Mouse (Mus musculus): Measurements from ENCODE around the gene Peli2.

The Peli2 gene

GRCm38 (mm10) chr14:48209436-48209835 lies 88.8 kb downstream of the Peli2 start:
- in situ Hi-C loops (cut with MboI, MseI): no loop called here

GRCm38 (mm10) chr14:48210089-48210488 lies 89.5 kb downstream of the Peli2 start:
- in situ Hi-C loops (cut with MboI, MseI): no loop called here

DNA sequence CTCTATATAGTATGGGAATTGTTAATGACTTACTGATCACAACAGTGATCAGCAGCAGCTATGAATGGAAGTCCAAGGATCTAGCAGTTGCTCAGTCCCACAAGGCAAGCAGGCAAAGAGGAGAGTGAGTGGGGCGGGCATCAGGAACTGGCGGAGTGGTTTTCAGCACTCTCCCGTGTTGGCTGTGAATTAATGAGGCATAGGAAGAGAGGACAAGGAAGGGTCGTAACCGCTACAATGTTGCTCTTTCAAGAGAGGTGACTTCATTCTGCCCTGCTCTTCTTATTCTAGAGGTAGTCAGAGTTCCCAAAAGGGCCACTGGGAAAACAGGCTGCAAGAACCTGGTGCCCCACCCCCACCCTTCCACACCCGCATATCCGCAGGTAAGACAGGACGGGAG lies 90.9 kb downstream of the Peli2 start:
- in situ Hi-C loops (cut with MboI, MseI): no loop called here

DNA sequence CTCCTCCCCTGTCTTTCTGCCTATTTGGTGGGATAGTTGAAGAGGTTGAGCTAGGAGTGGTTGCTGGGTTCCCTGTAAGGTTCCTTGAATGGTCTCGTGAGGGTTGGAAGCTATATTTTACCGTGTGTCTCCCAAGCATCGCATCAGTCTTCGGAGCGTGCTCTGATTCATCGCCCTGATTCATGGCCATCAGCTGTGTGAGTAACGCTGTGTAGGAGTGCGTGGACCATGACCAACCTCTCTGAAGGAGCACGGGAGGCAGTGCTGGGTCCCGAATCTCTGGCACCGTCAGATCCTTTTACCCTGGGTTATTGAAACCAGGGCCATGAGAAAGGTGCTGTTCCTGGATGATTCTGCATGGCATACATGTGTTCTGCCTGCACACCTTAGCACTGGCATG lies 92.2 kb downstream of the Peli2 start:
- in situ Hi-C loops (cut with MboI, MseI): no loop called here

DNA sequence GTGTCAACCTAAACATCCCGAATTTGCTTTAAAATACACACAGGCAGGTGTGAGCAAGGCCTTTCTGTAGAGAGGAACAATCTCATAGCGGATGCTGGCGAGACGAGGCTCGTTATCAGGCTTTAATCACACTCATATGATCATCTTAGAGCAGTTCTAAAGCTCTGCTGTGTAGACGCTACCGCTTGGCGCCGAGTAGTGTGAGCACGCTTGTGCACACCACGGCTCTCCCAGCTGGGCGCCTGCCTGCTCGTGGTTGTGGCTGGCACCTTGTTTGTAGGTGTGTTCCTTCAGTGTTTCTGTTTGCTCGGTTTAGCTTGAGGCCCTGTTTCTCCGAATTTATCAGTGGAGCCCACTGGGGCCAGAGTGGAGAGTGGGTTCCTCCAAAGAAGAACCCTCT lies 93.0 kb downstream of the Peli2 start:
- in situ Hi-C loops (cut with MboI, MseI): no loop called here

- in situ Hi-C loops (cut with MboI, MseI): no loop called here
These were observed 101.4 kb downstream of the Peli2 start for GRCm38 (mm10) chr14:48222051-48222450.

- in situ Hi-C loops (cut with MboI, MseI): no loop called here
These were observed 102.1 kb downstream of the Peli2 start for GRCm38 (mm10) chr14:48222684-48223083.

- in situ Hi-C loops (cut with MboI, MseI): no loop called here
These were observed 103.6 kb downstream of the Peli2 start for GRCm38 (mm10) chr14:48224203-48224602.

- in situ Hi-C loops (cut with MboI, MseI): no loop called here
These were observed 104.3 kb downstream of the Peli2 start for GRCm38 (mm10) chr14:48224861-48225300.

- in situ Hi-C loops (cut with MboI, MseI): no loop called here
These were observed 105.3 kb downstream of the Peli2 start for GRCm38 (mm10) chr14:48225810-48226446.

DNA sequence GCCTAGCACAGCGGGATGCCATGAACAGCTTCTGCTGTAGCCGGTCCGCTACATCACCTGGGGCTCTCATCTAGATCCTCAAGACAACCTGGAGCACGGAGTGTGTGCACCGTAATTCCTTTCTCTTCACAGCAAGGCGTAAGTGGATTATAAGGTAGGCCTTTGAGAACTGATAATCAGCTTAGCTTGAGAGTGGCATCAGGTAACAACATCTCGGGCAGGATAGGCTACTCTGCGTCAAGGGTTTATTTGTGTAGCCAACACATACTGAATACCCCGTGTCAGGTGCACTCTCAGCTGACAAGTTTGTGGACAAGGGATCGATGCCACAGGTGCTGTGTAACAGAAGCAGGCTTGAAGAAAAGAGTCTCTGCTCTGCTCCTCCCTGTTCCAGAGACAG lies 106.1 kb downstream of the Peli2 start:
- in situ Hi-C loops (cut with MboI, MseI): no loop called here

DNA sequence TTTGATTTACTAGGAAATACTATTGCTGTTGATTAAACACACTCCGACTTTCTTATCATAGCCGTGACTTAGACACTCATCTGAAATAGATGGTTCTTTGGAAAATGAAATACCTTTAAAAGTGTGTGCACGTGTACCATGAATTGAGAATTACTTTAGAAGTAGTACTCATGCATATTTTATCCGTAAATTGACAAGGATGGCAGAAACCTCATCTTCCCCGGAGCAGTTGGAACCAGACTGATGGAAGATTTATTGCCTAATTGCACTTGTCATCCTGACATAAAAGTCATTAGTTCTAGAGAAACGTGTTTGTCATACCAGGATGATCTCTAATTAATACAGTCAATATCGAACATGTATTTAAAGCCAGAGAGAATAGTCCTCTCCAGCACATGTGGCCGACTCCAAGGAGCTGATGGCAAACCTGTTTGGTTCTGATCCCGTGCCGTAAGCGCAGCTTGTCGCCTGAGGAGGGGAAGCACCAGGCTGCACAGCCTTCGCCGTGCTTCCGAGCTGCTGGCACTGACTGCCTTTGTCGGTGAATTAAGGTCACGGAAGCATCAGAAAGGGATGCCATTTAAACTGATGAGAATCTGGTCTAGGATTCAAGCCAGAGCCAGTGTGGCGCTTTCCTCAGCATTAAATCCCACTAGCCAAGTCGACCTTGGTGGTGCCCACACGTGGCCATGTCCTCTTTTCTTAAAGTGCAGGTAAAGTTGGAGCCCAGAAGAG lies 114.3 kb downstream of the Peli2 start:
- in situ Hi-C loops (cut with MboI, MseI): loop anchor here in 1 of 2 experiments (5.0 kb wide), 1 partner anchor 33 kb away; no protein-coding TSS in a partner anchor

DNA sequence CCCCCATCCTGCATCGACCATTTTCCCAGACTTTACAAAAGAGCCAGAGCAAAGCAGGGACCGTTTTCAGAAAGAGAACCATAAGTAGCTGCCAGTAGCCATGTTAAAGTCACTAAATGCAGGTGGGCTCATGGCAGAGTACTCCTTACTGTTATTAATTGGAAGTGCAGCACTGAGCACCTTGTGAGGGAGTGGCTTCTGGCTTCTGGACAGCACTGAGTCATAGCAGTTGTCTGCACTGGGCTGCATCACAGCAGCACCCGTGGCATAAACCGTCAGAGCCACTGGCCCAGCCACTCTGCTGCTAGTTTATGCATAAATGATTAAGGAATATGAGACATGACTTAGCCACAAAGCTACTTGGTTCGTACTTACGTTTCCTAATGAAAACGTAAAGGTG lies 120.7 kb downstream of the Peli2 start:
- in situ Hi-C loops (cut with MboI, MseI): no loop called here

GRCm38 (mm10) chr14:48246236-48246635 lies 125.6 kb downstream of the Peli2 start:
- in situ Hi-C loops (cut with MboI, MseI): no loop called here

DNA sequence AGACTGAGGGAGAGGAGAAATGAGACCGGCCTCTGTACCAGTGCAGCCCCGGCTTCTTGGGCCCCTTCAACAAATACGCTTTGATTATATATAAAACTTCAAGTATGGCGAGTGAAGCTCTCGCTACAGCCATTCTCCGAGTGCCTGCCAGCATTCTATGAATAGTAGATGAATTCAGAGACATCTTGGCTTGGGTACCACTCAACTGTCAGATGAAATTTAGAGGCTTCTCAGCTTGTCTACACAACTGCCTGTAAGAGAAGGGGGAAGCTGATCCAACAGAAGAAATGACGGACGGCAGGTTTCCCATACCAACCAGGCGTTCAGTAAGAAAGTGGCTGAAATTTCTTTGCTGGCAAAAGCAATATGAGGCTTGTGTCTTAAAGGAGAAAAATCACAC lies 126.3 kb downstream of the Peli2 start:
- in situ Hi-C loops (cut with MboI, MseI): no loop called here

GRCm38 (mm10) chr14:48249459-48249858 lies 128.8 kb downstream of the Peli2 start:
- in situ Hi-C loops (cut with MboI, MseI): no loop called here

DNA sequence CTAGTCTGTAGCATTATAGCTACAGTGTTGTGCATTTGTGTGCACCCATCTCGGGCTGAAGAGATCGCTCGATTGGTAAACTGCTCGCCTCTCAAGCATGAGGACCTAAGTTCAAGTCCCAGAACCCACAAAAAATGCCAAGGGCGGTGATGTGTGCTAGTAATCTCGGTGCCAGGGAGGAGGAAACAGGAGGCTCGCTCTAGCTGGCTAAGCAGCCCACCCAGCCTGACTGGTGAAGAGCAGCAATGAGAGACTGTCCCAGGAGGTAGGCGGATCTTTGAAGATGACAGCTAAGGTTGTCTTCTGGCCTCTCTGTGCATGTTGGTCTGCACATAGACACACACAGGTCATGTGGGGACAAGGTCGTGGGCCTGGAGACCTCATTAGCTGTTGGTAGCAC lies 129.3 kb downstream of the Peli2 start:
- in situ Hi-C loops (cut with MboI, MseI): no loop called here

DNA sequence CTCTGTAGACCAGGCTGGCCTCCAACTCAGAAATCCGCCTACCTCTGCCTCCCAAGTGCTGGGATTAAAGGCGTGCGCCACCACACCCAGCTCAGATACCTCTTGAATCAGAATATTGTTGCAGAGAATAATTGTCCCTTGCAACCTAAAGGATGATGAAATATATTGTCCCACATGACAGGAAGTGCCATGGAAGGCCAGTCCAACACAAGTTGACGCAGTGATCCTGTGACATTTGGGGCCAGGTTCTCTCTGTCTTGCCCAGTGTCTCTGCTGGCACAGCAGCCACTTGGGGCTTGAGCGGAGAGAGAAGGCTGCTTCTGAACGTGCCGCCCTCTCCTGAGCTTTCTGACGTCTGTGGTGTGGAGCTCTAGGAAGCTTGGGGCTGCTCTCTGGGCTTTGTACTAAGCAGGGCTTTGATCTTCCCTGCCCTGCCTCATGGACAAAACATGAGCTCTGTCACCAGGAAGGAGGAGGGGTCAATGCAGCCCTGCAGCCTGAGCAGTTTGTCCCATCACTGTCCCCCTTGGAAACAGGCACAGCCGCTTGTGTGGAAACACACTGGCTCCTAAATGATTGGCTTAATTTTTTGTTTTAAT lies 130.9 kb downstream of the Peli2 start:
- in situ Hi-C loops (cut with MboI, MseI): no loop called here

GRCm38 (mm10) chr14:48253183-48253582 lies 132.6 kb downstream of the Peli2 start:
- in situ Hi-C loops (cut with MboI, MseI): no loop called here

GRCm38 (mm10) chr14:48254696-48255095 lies 134.1 kb downstream of the Peli2 start:
- in situ Hi-C loops (cut with MboI, MseI): no loop called here

- in situ Hi-C loops (cut with MboI, MseI): no loop called here
These were observed 134.7 kb downstream of the Peli2 start for GRCm38 (mm10) chr14:48255290-48255689.

DNA sequence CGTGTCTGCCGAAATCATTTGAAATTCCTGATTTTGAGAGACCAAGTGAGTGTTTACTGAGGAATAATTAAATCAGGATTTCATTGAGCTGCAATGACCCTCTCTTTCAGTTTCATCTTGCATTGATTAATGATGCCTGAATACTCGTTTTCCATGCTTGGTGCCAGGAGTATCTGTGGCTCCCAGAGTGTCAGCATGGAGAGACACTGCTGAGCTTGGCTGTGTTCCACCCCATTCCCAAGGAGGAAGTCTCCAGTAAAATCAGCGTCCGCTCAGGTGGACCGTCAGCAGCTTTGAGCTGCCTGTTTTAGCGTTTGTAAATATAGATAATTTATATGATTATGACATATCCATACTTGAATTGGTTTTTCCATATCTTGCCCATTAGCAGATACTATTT lies 137.1 kb downstream of the Peli2 start:
- in situ Hi-C loops (cut with MboI, MseI): no loop called here
